8 mouse cellular contexts compared by ENCODE assay signal in genomic region chr7:28780067-28780658, GRCm38 (mm10). TPM values are rescaled to one million over a fixed set of nuclear protein-coding genes. Genes with fewer than 3 reads are reported as not detected.
A peak's percentile ranks its signal among the peaks of the same experiment; 100 is the strongest.
DNase-seq lines count a peak whose midpoint lies in the region; ATAC-seq and TF ChIP-seq lines count a peak whose summit lies in the region.

No protein-coding gene starts in this region.

- no peaks in the 10 kb centered on the region for H3K9me3 ChIP-seq in embryonic facial prominence, embryonic 15.5 days (replicated peaks)
- H3K9me3 ChIP-seq in heart, embryonic 12.5 days (replicated peaks): no peaks in the 10 kb centered on the region
- H3K9me3 ChIP-seq in kidney, embryonic 16.5 days (ENCODE audit: low read length): no peaks in the 10 kb centered on the region

- peaks cover 19% of the 10 kb centered on the region for H3K36me3 ChIP-seq in embryonic facial prominence, embryonic 15.5 days
- peaks cover 30% of the 10 kb centered on the region for H3K36me3 ChIP-seq in heart, embryonic 12.5 days
- no peaks in the 10 kb centered on the region for H3K36me3 ChIP-seq in kidney, embryonic 16.5 days (ENCODE audit: insufficient read depth, low read length)
- peaks cover 8% of the 10 kb centered on the region for H3K36me3 ChIP-seq in myocyte (ENCODE audit: control insufficient read depth, insufficient read depth)

- peak; percentile 94 to 96 for DNase-seq in B cell, adult 2 months
- DNase-seq in liver: peak; percentile 87
- peak; percentile 90 to 97 for DNase-seq in spleen, postnatal 4 days (ENCODE audit: low spot score in 2 of 2)

- ATAC-seq in embryonic facial prominence, embryonic 15.5 days (ENCODE audit: insufficient number of reproducible peaks, low FRiP score, low TSS enrichment, low read depth): peak; percentile 66
- ATAC-seq in heart, embryonic 12.5 days (ENCODE audit: insufficient number of reproducible peaks, low FRiP score): 0 out of 2 replicates have a peak, but pooled peaks have one; percentile 42
- peak; percentile 77 for ATAC-seq in kidney, embryonic 16.5 days (ENCODE audit: low FRiP score, low TSS enrichment)

- peaks cover 19% of the 10 kb centered on the region for H3K4me1 ChIP-seq in bone marrow macrophage, adult 2 months (ENCODE audit: control insufficient read depth, insufficient read depth, low read length)
- H3K4me1 ChIP-seq in embryonic facial prominence, embryonic 15.5 days: peaks cover 21% of the 10 kb centered on the region
- peaks cover 26% of the 10 kb centered on the region for H3K4me1 ChIP-seq in heart, embryonic 12.5 days (replicated peaks)
- 0 out of 2 replicates have a peak, but pooled peaks cover 3% of the 10 kb centered on the region for H3K4me1 ChIP-seq in kidney, embryonic 16.5 days (ENCODE audit: insufficient read depth, low read length)

- peak; percentile 60 for TF ChIP-seq CTCF in bone marrow macrophage, adult 2 months (IDR thresholded peaks at IDR 0.05; ENCODE audit: low read depth, low read length)

- H3K4me2 ChIP-seq in embryonic facial prominence, embryonic 15.5 days (replicated peaks): no peak overlapping the region
- H3K4me2 ChIP-seq in heart, embryonic 12.5 days: no peak overlapping the region
- H3K4me2 ChIP-seq in kidney, embryonic 16.5 days (replicated peaks; ENCODE audit: low read depth, low read length): no peak overlapping the region
- no peak overlapping the region for H3K4me2 ChIP-seq in myocyte (ENCODE audit: low read depth)

- H3K27ac ChIP-seq in bone marrow macrophage, adult 2 months (ENCODE audit: insufficient read depth, low read depth, low read length): peak overlapping the region; percentile 89
- H3K27ac ChIP-seq in embryonic facial prominence, embryonic 15.5 days (replicated peaks): peak overlapping the region; percentile 84
- no peak overlapping the region for H3K27ac ChIP-seq in heart, embryonic 12.5 days (ENCODE audit: poor library complexity, severe bottlenecking)
- no peak overlapping the region for H3K27ac ChIP-seq in kidney, embryonic 16.5 days (ENCODE audit: low read length)

- no peak for TF ChIP-seq POLR2A in bone marrow macrophage, adult 2 months (IDR thresholded peaks at IDR 0.05; ENCODE audit: borderline replicate concordance, low read depth, low read length)
- TF ChIP-seq POLR2A in myocyte (IDR thresholded peaks at IDR 0.05; ENCODE audit: insufficient read length, low read depth): no peak

- H3K9ac ChIP-seq in embryonic facial prominence, embryonic 15.5 days: no peak overlapping the region
- H3K9ac ChIP-seq in heart, embryonic 12.5 days: no peak overlapping the region
- no peak overlapping the region for H3K9ac ChIP-seq in kidney, embryonic 16.5 days (replicated peaks; ENCODE audit: low read length)

- no peaks in the 10 kb centered on the region for H3K27me3 ChIP-seq in embryonic facial prominence, embryonic 15.5 days
- H3K27me3 ChIP-seq in heart, embryonic 12.5 days (replicated peaks): no peaks in the 10 kb centered on the region
- no peaks in the 10 kb centered on the region for H3K27me3 ChIP-seq in kidney, embryonic 16.5 days (ENCODE audit: insufficient read depth, low read length)
- no peaks in the 10 kb centered on the region for H3K27me3 ChIP-seq in myocyte (ENCODE audit: control insufficient read depth, insufficient read depth, insufficient read length)

- H3K4me3 ChIP-seq in bone marrow macrophage, adult 2 months (ENCODE audit: insufficient read depth, low read length): 0 out of 2 replicates have a peak overlapping the region, but pooled peaks have one; percentile 7
- H3K4me3 ChIP-seq in embryonic facial prominence, embryonic 15.5 days (replicated peaks): no peak overlapping the region
- H3K4me3 ChIP-seq in heart, embryonic 12.5 days: no peak overlapping the region
- H3K4me3 ChIP-seq in kidney, embryonic 16.5 days (ENCODE audit: low read length): no peak overlapping the region
- H3K4me3 ChIP-seq in myocyte: no peak overlapping the region

- WGBS in embryonic facial prominence, embryonic 15.5 days: 40% methylated on average over 6 of the region's 6 CpGs
- WGBS in heart, embryonic 12.5 days: 47% methylated on average over 6 of the region's 6 CpGs
- 46% methylated on average over 6 of the region's 6 CpGs for WGBS in kidney, embryonic 16.5 days

- no peaks in the 10 kb centered on the region for H3K79me2 ChIP-seq in myocyte (ENCODE audit: control insufficient read depth, insufficient read depth)

- no peak overlapping the region for H3ac ChIP-seq in myocyte (ENCODE audit: control insufficient read depth, insufficient read length)

TF ChIP-seq in myocyte, 11 proteins besides CTCF, POLR2A, EP300 and RAD21:
- TF ChIP-seq SRF (IDR thresholded peaks at IDR 0.05; ENCODE audit: control insufficient read depth, insufficient read length, low read depth) (no peak), POLR2AphosphoS2 (IDR thresholded peaks at IDR 0.05; ENCODE audit: insufficient read length, low read depth) (no peak), TCF3 (IDR thresholded peaks at IDR 0.05; ENCODE audit: insufficient read length, low read depth) (no peak), MYOD1 (IDR thresholded peaks at IDR 0.05; ENCODE audit: control insufficient read depth in 1 of 3, insufficient read length in 2 of 3, low read depth in 2 of 3) (peak in 2 of 3 experiments; percentile 43 to 83), MYOG (IDR thresholded peaks at IDR 0.05; ENCODE audit: control insufficient read depth in 1 of 3, insufficient read depth in 1 of 3, insufficient read length in 2 of 3, low read depth in 2 of 3) (peak in 2 of 3 experiments; percentile 15 to 56)

RNA-seq across cellular contexts. Expression of gene Rinl, which starts 8.6 kb away (rescaled TPM):
- 33.3 and 36.4 TPM in 2 replicates for polyA plus RNA-seq in bone marrow macrophage, adult 2 months (2012; ENCODE audit: insufficient read depth, insufficient read length, missing spikeins)
- polyA plus RNA-seq in embryonic facial prominence, embryonic 15.5 days (2015; fragmentation: Nextera tagmentation; extraction: Ambion mirVana): 3.8 and 4.7 TPM in 2 replicates
- 2.7 and 2.8 TPM in 2 replicates for polyA plus RNA-seq in heart, embryonic 12.5 days (2016; fragmentation: Nextera tagmentation; extraction: Ambion mirVana)
- polyA plus RNA-seq in kidney, embryonic 16.5 days (2015; fragmentation: Nextera tagmentation; extraction: Ambion mirVana): 7.0 and 7.7 TPM in 2 replicates
- 0.12 TPM for polyA plus RNA-seq in myocyte (2012; fragmentation: generic; extraction: Trizol)

RNA-seq across cellular contexts. Expression of gene Nfkbib, which starts 12.9 kb away (rescaled TPM):
- polyA plus RNA-seq in bone marrow macrophage, adult 2 months (2012; ENCODE audit: insufficient read depth, insufficient read length, missing spikeins): 32.1 and 33.4 TPM in 2 replicates
- polyA plus RNA-seq in embryonic facial prominence, embryonic 15.5 days (2015; fragmentation: Nextera tagmentation; extraction: Ambion mirVana): 42.8 and 47.1 TPM in 2 replicates
- 30.0 and 32.1 TPM in 2 replicates for polyA plus RNA-seq in heart, embryonic 12.5 days (2016; fragmentation: Nextera tagmentation; extraction: Ambion mirVana)
- polyA plus RNA-seq in kidney, embryonic 16.5 days (2015; fragmentation: Nextera tagmentation; extraction: Ambion mirVana): 48.5 and 53.2 TPM in 2 replicates
- 59.3 TPM for polyA plus RNA-seq in myocyte (2012; fragmentation: generic; extraction: Trizol)

RNA-seq across cellular contexts. Expression of gene Sirt2, which starts 13.6 kb away (rescaled TPM):
- polyA plus RNA-seq in bone marrow macrophage, adult 2 months (2012; ENCODE audit: insufficient read depth, insufficient read length, missing spikeins): 190 and 192 TPM in 2 replicates
- polyA plus RNA-seq in embryonic facial prominence, embryonic 15.5 days (2015; fragmentation: Nextera tagmentation; extraction: Ambion mirVana): 85.3 and 89.4 TPM in 2 replicates
- 46.6 and 49.0 TPM in 2 replicates for polyA plus RNA-seq in heart, embryonic 12.5 days (2016; fragmentation: Nextera tagmentation; extraction: Ambion mirVana)
- polyA plus RNA-seq in kidney, embryonic 16.5 days (2015; fragmentation: Nextera tagmentation; extraction: Ambion mirVana): 67.3 and 75.0 TPM in 2 replicates
- 100.0 TPM for polyA plus RNA-seq in myocyte (2012; fragmentation: generic; extraction: Trizol)

RNA-seq across cellular contexts. Expression of gene Ccer2, which starts 24.2 kb away (rescaled TPM):
- not detected in 2 replicates for polyA plus RNA-seq in bone marrow macrophage, adult 2 months (2012; ENCODE audit: insufficient read depth, insufficient read length, missing spikeins)
- 128 and 230 TPM in 2 replicates for polyA plus RNA-seq in embryonic facial prominence, embryonic 15.5 days (2015; fragmentation: Nextera tagmentation; extraction: Ambion mirVana)
- polyA plus RNA-seq in heart, embryonic 12.5 days (2016; fragmentation: Nextera tagmentation; extraction: Ambion mirVana): not detected in 2 replicates
- not detected in 2 replicates for polyA plus RNA-seq in kidney, embryonic 16.5 days (2015; fragmentation: Nextera tagmentation; extraction: Ambion mirVana)
- polyA plus RNA-seq in myocyte (2012; fragmentation: generic; extraction: Trizol): not detected

RNA-seq across cellular contexts. Expression of gene Hnrnpl, which starts 28.2 kb away (rescaled TPM):
- polyA plus RNA-seq in bone marrow macrophage, adult 2 months (2012; ENCODE audit: insufficient read depth, insufficient read length, missing spikeins): 252 and 256 TPM in 2 replicates
- 211 and 225 TPM in 2 replicates for polyA plus RNA-seq in embryonic facial prominence, embryonic 15.5 days (2015; fragmentation: Nextera tagmentation; extraction: Ambion mirVana)
- 218 and 232 TPM in 2 replicates for polyA plus RNA-seq in heart, embryonic 12.5 days (2016; fragmentation: Nextera tagmentation; extraction: Ambion mirVana)
- 204 and 224 TPM in 2 replicates for polyA plus RNA-seq in kidney, embryonic 16.5 days (2015; fragmentation: Nextera tagmentation; extraction: Ambion mirVana)
- 230 TPM for polyA plus RNA-seq in myocyte (2012; fragmentation: generic; extraction: Trizol)

Comparison
In these comparisons a context has a peak if more than half of its experiments do, and no peak if none do; other contexts are left out.
1. H3K27ac ChIP-seq: peak in bone marrow macrophage, adult 2 months (single experiment) and embryonic facial prominence, embryonic 15.5 days (single experiment); none in heart, embryonic 12.5 days (single experiment) and kidney, embryonic 16.5 days (single experiment).
2. Peak in every context shown above with its lines, with median percentiles within 50 percentile points of each other: DNase-seq and ATAC-seq.